Mouse (Mus musculus) cerebellum, adult 2 months (tissue): ENCODE data around the gene Epha7. TPM values are rescaled to one million over a fixed set of nuclear protein-coding genes. Genes with fewer than 3 reads are reported as not detected.

Source experiments
- DNase-seq, 2 experiments: peaks; one replicate each; pipeline ENCODE4 v3.0.0; 2021
- H3K27ac ChIP-seq: fragments of 200-500 bp; 2 replicates; pipeline ENCODE4 v1.5.1; 2012; ENCODE audit warnings: low read length, control low read depth, inconsistent platforms; ENCODE audit not compliant: insufficient read depth
- H3K27me3 ChIP-seq: fragments of 200-500 bp; 2 replicates; pipeline ENCODE4 v1.6.1; 2012; ENCODE audit warnings: inconsistent platforms, mild to moderate bottlenecking, low read length, moderate library complexity; ENCODE audit not compliant: control insufficient read depth, insufficient read depth
- H3K4me1 ChIP-seq: fragments of 200-500 bp; 2 replicates; pipeline ENCODE4 v1.6.1; 2011; ENCODE audit warnings: low read length; ENCODE audit not compliant: control insufficient read depth, insufficient read depth
- H3K4me3 ChIP-seq: fragments of 200-500 bp; replicated peaks from 2 replicates; pipeline ENCODE3; 2011; ENCODE audit warnings: mild to moderate bottlenecking, low read depth, low read length, control low read depth; ENCODE audit not compliant: insufficient read depth
- CTCF ChIP-seq: fragments of 200-500 bp; IDR thresholded peaks from 2 replicates; pipeline ENCODE4 v1.5.1; 2011; ENCODE audit warnings: low read depth, mild to moderate bottlenecking, control low read depth, low read length, moderate library complexity, borderline replicate concordance; ENCODE audit not compliant: insufficient read depth
- POLR2A ChIP-seq: fragments of 200-500 bp; IDR thresholded peaks from 2 replicates; pipeline ENCODE4 v1.6.1; 2011; ENCODE audit warnings: low read length, control low read depth, borderline replicate concordance; ENCODE audit not compliant: insufficient read depth
- WGBS: fragments of 180-500 bp; shearing (Covaris S2); methylation state at CpG from one replicate; pipeline ENCODE4 v1.1.7; 2018; 5-methylcytosine and 5-hydroxymethylcytosine counted together
- polyA plus RNA-seq: library from polyadenylated mRNA; depleted of rRNA; stranded (reverse); fragments of >200 nt; gene quantifications from 2 replicates; pipeline ENCODE4 v1.2.3, GENCODE M21; 2012

Epha7 gene
- polyA plus RNA-seq, 1 experiment: 12.7 TPM

- Histone ChIP-seq H3K4me1 (no peaks in the 10 kb centered on the region), H3K4me3 (no peak overlapping the region), H3K27me3 (no peaks in the 10 kb centered on the region), H3K27ac (no peak overlapping the region)
- no peak for TF ChIP-seq CTCF
- TF ChIP-seq POLR2A: no peak
- 74% methylated on average over 2 of the region's 2 CpGs for WGBS
- DNase-seq: no peak
Measured at GRCm38 (mm10) chr4:28999287-28999595, 186.3 kb downstream of the Epha7 start.

- H3K27ac ChIP-seq: no peak overlapping the region
- no peaks in the 10 kb centered on the region for H3K27me3 ChIP-seq
- no peak for TF ChIP-seq CTCF
- no peak for TF ChIP-seq POLR2A
- H3K4me3 ChIP-seq: no peak overlapping the region
- H3K4me1 ChIP-seq: no peaks in the 10 kb centered on the region
- no peak for DNase-seq
- 96% methylated on average over 3 of the region's 3 CpGs for WGBS
Measured at GRCm38 (mm10) chr4:29010333-29010732, 197.4 kb downstream of the Epha7 start.
